Mouse (Mus musculus) lung, postnatal 14 days (tissue): ENCODE data around the gene Atg14.
"Not testable (repeated sequence)": the region's sequence is repeated elsewhere in the genome, so short reads cannot be mapped to it uniquely, and the experiment has no call there.

ENCODE experiments used
- DNase-seq: peaks from one replicate; pipeline ENCODE4 v3.0.0; 2021

The Atg14 gene

DNA sequence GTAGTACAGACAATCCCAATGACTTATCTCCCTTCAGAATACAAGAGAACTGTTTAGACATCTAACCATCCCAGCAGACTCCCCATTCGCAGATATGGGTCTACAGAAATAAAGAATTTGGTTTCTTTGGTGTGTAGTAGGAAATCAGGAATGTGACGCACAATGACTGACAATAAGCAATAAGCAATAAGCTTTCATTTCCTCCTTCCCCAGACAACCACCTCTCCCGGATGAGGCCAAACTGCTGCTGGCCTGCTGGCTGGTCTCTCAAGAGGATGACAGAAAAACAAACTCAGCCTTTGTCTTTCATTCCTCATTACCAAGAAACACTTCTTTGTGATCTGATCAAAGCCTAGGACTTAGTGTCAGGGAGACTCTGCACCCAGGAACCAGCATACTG, 28.2 kb downstream of the Atg14 start:
- no peak for DNase-seq

DNA sequence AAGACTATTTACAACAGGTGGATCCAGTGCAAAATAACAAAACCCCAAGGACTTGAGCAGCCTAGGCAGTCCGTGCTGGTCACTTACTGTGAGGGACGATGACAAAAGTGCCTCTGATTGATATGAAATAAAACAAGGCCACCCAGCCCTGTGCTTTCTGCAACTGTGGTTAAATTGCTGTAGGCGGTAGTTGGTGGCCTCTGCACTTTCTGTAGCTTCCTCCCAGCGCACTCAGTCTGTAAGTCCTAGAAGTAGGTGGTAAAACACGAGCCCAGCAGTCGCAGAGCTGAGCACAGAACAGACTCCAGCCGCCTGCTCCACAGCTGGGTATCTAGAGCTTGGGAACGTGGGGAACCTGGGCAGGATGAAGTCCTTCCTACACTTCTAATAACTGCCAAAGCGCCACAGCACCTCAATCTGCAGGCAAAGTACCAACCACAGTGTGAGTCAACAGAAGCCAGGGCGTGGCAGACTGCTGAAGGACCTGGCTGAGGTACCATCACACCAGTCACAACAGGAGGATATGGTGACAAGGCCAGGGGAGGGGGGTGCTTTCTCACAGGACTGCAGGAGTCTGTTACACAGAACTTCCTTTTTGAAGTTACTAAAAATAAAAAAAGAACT, 29.0 kb downstream of the Atg14 start:
- DNase-seq = no peak

DNA sequence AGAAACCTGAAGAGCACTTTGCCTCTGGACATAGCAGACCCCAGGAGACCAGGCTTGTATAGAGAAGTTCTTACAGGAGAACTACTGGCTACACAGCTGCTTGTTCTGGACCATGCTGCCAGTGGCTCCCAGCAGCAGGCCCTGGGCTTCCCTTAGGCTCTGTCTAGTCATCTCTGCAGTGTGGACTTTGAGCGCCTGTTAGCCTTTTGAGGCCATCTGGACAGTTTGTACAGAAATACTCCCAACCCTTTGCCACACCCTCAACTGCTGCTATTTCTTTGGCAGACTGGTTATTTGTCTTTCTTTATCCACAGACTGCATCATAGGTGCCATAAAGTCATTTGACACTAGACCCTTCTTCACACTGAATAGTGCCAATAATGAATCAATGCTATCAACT, 35.4 kb downstream of the Atg14 start:
- DNase-seq = no peak

DNA sequence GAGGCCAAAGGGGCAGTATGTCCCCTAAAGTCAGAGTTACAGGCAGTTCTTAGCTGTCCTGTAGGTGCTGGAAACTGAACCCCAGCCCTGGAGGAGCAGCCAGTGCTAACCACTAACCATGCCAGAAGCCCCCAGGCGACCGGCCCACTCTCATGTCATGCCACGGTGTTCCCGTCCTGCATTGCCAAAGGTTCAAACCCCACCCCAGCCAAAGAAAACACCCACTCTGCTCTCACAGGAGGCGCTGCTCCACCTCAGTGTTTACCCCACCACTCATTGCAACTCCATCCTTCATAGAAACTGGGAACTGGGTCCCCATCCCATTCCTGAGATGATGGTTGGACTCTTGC, 36.3 kb downstream of the Atg14 start:
- no peak for DNase-seq

DNA sequence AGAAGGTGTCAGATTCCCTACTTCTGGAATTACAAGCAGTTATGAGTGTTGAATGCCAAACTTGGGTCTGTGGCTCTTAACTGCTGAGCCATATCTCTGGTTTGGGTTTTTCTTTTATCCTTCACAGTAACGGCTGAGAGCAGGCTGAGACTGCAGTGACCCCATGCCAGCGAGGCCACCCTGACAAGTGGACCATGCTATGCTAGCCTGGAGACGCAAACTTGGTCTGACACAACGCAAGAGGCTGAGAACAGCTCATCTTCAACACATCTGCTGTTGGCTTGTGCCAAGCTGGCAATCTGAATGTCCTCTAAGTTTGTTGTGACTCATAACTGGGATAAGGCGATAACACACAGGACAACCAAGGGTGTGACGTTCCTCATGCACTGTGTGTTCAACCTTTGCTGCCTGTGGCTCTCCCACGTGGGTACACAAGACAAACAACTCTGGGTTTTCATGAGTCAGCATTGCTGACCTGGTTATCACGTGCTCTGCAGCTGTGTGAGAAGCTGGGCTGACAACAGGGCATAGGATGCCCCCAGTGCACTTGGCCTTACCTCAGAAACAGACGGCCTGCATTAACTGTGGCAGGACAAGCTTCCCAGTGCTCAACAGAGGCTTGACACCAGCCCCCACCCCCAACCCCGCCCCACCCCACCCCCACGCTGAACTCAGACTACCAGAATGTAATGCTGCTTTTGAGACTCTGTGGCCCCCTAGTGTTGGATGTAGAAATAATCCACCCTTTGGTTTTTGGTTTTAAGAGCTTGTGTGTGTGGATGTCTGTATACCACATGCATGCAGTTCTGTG, 36.9 kb downstream of the Atg14 start:
- DNase-seq = peak; percentile 39

DNA sequence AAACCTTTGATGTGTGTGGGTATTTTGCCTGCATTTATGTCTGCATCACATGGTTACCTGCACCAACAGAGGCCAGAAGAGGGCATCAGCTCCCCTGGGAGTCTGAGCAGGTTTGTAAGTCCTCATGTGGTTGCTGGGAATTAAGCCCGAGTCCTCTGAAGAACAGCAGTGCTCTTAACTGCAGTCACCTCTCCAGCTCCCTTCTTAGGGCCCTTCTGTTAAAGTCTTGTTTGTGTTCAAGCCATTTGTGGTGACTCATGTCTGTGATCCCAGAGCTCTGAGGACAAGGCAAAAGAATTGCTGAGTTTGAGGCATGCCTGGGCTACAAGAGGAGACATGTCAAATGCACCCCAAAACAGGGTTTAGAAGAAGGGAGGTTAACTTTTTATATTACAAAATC, 38.0 kb downstream of the Atg14 start:
- no peak for DNase-seq

DNA sequence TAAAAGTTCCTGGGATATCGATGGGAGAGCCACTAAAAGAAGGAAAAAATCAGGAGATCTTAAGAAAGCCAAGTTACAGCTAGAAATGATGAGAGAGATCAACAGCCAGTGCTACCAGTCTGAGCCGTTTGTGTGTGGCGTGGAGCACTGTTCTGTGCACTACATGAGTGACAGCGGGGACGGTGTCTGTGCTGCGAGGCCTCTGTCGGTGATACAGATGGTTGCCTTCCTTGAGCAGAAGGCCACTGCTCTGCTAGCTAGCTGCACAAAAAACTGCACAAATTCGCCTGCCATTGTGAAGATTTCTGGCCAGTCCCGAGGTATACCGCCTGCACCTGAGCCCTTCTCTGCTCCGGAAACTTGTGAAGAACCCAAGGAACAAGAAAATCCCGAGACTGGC, 40.9 kb downstream of the Atg14 start:
- DNase-seq = not testable (repeated sequence)

DNA sequence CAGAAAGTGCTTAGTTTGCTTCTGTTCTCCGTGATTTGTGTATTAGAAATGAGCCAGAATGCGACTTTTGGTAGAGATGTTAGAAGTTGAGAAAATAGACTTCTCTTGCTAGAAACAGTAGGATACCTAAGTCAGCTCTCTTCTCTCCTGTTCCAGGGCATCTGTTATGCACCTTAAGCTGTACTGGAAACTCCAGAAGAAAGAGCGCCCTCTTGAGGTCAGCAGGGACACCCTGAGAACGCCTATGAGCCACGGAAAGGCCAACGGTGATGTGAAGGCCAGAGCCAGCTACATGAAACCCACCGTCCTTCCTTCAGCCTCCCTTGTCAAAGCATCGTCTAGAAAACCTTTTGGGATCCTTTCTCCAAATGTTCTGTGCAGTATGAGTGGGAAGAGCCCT, 41.4 kb downstream of the Atg14 start:
- DNase-seq = peak; percentile 78

DNA sequence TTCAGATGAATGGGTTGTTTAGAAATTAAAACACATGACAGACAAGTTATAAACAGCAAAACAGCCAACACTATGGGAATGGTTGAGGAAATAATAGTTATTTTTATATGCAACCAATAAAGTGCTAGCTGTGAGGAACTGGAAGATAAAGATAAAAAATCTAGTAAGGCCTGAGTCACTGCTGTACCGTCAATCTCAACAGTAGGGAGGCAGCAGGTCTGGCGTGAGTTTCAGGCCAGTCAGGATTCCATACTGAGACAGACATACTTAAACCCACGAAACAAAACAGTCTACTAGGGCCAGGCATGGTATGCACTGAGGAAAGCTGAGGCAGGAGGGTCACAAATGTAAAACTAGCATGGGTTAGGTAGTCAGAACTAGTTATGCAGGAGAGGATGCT, 42.2 kb downstream of the Atg14 start:
- DNase-seq = no peak

DNA sequence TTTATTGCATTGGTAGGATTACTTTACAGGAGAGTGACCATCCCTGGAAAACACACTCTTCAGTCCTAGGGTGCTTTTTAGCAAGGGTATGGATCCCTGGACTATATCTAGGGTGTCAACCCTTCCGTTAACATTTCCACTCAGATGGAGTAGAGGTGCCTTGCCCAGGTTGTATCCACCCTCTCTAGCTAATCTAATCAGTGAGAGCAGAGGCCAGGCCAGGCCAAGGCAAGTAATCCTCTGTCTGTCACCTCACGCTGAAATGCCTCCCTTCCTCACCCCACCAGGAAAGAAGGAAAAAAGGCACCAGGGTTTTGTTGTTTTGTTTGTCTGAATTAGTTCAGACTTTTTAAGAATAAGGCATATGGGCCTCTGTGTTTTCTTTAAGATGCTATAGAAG, 42.6 kb downstream of the Atg14 start:
- DNase-seq = no peak

DNA sequence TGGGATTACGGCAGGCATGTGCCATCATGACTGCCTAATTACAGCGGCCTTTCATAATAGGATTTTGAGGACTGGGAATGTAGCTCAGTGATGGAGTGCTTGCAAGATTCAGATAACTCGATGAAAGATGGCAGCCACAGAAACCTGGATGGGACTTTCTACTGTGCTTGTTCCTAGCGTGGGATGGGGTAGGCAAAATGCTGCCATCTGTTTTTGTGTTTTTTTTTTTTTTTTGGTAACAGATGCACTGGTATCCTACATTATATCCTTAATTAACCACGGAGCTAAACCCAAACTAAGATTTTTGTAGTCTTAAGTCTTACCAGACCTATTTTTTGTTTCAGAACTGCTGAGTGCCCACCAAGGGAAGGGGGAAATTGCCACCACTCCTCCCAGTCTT, 44.6 kb downstream of the Atg14 start:
- no peak for DNase-seq

DNA sequence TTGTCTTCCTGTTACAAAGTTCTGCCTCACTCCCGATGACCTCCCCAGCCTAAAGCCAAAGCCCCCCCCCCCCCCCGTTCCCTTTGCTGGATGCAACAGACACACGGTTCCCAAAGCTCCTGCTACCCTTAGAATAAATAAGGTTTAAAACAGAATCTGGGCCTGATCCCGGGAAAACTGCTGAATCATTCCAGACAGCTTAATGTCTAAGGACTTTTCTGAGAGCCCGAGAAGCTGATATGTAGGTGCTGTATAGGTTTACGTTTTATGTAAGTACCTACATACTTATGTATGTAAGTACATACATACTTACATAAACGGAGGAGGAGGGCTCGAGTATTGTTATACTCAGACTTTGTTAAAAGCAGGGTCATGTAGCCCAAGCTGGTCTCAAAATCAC, 45.1 kb downstream of the Atg14 start:
- DNase-seq = no peak

DNA sequence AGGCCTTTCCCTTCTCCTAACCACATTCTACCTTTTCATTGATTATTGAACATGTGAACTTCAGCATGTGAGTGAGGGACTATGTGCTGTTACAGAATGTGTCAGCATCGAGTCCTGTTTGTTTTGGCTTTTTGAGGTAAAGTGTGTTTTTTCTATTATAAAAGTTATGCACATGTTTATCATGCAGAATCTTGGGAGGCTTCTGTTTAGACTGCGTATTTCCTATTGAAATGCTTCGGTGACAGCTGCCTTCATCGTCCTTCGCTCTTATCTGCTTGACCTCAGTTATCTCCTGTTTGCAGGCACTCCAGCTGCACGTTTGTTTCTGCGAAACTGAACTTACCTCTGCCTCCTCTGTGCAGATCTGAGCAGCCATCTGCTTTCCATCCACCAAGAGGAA, 48.1 kb downstream of the Atg14 start:
- DNase-seq = no peak

DNA sequence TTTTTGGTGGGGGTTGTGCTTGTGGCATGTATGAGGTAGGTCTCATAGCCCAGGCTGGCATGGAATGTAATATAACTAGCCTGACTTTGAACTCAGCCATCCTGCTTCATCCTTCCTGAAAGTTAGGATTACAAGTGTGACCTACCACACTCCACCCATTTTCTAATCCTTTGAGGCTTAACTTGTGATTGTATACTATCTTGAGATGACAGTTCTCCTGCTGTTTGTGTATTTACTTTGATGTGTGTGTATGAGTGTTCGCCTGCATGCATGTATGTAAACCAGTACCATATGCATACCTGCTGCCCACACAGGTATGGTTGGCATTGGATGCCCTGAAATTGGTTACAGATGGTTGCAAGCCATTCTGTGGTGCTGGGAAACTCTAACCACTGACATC, 48.8 kb downstream of the Atg14 start:
- DNase-seq = no peak

DNA sequence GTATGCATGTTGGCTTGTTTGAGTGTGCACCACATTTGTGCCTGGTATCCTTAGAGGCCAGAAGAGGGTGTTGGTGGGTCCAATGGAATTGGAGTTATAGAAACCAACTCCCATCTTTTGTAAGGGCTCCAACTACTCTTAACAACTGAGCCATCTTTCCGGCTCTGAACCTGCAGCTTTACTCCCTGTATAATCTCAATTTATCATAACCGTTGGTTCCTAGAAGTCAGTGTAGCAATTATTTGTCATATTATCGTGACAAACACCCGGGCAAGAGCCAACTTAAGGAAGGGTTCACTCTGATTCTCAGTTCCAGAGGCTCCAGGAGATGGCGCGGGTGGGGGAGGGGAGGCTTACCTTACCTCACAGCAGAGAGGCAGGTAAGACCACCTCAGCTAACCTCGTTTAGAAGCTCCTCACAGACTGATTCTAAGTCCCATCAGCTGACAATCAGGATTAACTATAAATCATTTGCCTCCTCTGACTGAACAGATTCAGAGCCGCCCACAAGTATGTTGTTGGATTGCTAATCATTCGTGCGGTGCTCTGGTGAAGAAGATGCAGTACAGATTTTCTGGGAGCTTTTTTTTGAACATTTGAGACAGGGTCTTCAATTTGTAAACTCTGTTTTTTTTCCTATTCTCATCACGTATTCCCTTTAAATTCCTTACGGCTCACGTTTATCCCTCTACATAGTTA, 49.5 kb downstream of the Atg14 start:
- no peak for DNase-seq

DNA sequence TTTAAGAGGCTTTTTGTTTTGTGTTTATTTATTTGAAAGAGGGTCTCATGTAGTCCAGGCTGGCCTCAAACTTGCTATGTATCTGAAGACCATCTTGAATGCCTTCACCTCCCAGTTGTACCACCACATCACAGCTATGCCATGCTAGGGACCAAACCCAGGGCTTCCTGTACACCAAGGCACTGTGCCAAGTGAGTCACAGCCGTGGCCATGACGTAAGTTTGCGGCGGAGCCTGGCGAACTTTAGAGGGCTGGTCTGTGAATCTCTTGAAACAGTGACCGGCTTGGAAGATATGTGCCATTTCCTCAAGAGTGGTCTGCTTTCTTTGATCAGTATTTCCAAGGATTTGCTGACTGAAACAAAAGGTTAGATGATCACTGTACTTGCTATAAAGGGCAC, 51.8 kb downstream of the Atg14 start:
- DNase-seq = peak; percentile 58

DNA sequence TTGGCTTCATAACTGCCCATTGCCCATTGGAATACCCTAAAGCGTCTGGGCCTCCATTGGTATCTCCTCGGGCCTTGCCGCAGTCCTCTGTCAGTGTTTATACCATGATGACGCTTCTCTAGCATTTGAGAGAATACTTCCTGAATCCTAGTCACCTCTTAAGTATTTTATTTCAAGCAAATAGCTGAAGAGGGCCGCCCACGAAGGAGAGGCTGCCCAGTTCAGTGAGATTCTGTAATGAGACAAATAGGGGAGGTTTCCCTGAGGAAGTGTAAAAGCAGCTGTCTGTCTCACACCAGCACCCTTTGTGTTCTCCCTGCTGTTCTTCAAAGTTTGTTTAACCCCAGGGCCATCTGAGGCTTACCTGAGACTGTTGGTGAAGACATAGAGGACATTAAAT, 53.7 kb downstream of the Atg14 start:
- no peak for DNase-seq

DNA sequence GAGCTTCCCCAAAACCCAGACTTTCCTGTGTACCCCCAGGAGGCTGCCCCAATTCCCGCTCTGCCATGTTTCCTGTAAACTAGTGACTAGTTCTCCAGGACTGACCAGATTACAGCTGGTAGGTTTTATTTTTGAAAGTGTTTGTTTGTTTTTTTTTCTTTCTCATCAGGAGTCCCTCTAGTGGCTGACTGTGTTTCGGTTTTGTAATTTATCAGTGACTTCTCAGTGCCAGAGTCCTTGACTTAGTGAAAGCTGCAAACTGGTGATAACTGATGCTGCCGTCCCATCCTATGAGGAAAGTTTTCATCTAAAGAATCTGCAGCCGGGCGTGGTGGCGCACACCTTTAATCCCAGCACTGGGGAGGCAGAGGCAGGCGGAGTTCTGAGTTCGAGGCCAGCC, 54.8 kb downstream of the Atg14 start:
- DNase-seq = no peak

DNA sequence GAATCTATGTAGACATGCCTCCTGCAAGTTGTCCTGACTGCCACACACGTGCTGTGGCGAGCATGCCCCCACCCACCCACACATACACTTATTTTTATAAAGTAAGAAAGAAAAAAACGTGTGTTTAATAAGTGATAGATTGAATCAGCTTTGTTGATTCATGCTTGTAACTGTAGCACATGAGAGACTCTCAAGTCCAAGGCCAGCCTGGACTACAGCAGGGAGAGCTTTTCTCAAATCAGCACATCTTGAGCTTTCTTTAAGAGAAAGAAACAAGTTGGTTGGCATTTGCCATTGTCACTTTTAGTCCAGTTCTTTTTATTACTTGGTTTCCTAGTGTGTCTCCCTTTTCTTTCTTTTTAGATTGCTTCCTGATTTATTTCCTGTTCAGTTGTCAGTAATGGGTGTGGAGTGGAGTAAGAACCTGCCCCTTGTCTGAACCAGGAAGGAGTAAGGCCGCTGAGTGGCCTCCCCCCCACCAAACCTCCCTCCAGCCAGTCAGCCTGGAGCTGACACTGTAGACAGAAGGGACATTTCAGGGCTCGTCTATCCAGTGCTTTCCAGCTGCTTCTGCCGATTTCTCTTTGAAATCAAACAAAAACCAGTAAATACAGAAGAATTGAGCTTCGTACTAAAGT, 55.5 kb downstream of the Atg14 start:
- peak; percentile 55 for DNase-seq

DNA sequence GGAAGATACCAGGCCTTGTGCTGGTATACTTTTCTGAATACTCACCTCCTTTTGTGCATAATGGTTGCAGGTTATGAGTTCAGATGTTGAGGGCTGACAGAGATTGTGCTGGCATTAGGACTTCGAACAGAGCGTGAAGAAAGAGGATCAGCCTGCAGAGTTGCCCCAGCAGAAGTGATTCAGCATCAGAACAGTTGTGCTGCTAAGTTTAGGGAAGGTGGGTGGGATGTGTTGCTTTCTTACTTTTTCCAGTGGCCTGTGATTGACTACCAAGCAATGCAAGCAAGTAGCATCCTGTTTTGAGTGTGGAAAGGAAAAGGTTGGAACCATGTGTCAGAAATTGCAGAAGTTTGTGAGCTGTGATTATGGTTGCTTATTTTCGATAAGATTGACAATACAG, 56.8 kb downstream of the Atg14 start:
- no peak for DNase-seq

DNA sequence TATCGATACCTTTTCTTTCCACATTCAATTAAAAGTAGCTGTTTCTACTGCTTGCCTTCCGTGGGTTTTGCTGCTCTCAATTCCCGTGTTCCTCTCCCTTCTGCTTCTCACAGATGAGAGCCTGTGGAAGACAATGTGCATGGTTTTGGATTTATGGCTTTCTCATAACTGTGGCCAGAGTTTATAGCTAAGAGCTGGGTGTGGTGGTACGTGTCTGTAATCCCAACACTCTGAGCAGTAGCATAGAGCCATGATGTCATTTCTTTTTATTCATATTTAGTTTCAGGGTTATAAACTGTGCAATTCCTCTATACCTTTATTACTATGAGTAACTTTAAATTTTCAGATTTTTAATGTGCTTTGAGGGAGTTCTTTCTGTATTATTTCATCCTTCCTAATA, 60.2 kb downstream of the Atg14 start:
- DNase-seq = no peak

DNA sequence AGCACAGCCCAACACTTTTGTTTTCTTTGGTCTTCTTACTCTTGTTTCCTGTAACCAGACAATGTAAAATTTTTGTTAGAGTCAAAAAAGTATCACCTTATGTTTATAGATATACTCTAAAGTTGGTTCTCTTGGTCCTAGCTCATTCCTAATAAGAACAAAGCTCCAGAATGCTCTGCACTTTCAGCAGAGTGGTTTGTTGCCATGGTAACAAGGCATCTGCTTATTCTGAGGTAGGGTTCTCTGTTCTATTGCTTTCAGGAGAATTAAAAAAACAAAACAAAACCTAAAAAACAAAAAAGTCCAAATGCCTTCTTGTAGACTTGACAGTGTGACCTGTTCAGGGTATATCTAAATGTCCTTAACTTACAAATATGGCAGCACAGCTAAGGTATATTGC, 62.4 kb downstream of the Atg14 start:
- no peak for DNase-seq

DNA sequence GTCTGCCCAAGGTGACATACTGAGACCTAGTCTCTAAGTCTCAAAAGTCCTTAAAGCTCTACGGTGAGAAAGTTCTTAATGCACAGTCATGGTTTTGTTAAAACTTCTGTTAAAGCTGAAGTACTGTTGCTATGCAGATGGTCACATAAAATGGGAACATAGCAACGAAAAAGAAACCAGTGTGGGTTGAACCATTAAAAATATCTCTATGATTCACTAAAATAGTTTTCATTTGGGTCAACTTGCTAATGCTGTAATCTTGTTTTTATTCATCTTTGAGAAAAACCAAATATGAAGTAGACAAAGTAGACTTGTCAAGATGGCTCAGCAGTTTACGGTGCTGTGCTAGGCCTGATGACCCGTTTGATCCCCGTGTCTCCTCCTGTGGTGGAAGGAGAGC, 63.8 kb downstream of the Atg14 start:
- DNase-seq = no peak

DNA sequence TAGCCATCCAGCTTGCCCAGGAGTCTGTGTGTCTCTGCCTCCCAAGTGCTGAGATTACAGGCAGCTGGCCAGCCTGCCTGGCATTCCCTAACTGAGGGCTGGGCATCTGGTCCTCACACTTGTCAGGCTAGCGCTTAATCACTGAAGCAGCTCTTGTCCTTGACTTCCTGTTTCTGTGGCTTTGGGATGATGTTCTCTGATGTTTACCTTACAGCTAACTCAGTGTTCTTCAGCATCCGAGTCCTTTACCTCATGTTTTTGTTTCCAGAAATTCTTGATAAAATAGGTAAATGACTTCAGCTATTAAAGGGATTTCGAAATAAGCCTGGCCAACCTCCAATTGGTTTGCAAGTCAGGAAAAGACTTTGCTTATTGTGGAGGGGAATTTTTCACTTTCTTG, 66.4 kb downstream of the Atg14 start:
- peak; percentile 50 for DNase-seq
